Comparison of ENCODE assay signal across 9 mouse cellular contexts in genomic region chr17:33756108-33756790, GRCm38 (mm10). TPM values are rescaled to one million over a fixed set of nuclear protein-coding genes. Genes with fewer than 3 reads are reported as not detected.
A peak's percentile ranks its signal among the peaks of the same experiment; 100 is the strongest.
DNase-seq lines count a peak whose midpoint lies in the region; ATAC-seq lines count a peak whose summit lies in the region.
"Had no signal": no experiment of that assay in that cellular context is flagged by ENCODE, and none has a peak within 500 bp of the region (broad histone marks: within the 10 kb centered on the region; RNA-seq: fewer than 3 reads in every experiment).

No protein-coding gene starts in this region.

- no peaks in the 10 kb centered on the region for H3K27me3 ChIP-seq in limb, embryonic 13.5 days
- H3K27me3 ChIP-seq in limb, embryonic 10.5 days (ENCODE audit: low read depth, poor library complexity, severe bottlenecking), result no peaks in the 10 kb centered on the region
- H3K27me3 ChIP-seq: lung, embryonic 15.5 days had no signal

- H3K9ac ChIP-seq in limb, embryonic 13.5 days, result 0 out of 2 replicates have a peak overlapping the region, but pooled peaks have one; percentile 31
- H3K9ac ChIP-seq: lung, embryonic 15.5 days had no signal

- no peak for ATAC-seq in limb, embryonic 13.5 days (ENCODE audit: low FRiP score, low read depth)

- H3K36me3 ChIP-seq in limb, embryonic 13.5 days, result peaks cover 23% of the 10 kb centered on the region
- H3K36me3 ChIP-seq in limb, embryonic 10.5 days, result peaks cover 57% of the 10 kb centered on the region
- H3K36me3 ChIP-seq: lung, embryonic 15.5 days had no signal

- no peaks in the 10 kb centered on the region for H3K9me3 ChIP-seq in limb, embryonic 13.5 days
- no peaks in the 10 kb centered on the region for H3K9me3 ChIP-seq in limb, embryonic 10.5 days (replicated peaks)
- H3K9me3 ChIP-seq: lung, embryonic 15.5 days had no signal

- intact Hi-C loops in heart, postnatal 25 days (cut with DNase I), result no loop called here

- H3K4me3 ChIP-seq in limb, embryonic 13.5 days, result no peak overlapping the region
- H3K4me3 ChIP-seq in limb, embryonic 10.5 days, result no peak overlapping the region
- H3K4me3 ChIP-seq: lung, embryonic 15.5 days had no signal

- peak overlapping the region; percentile 10; the same call in 1 of the 2 replicates for H3K27ac ChIP-seq in limb, embryonic 13.5 days
- no peak overlapping the region for H3K27ac ChIP-seq in limb, embryonic 10.5 days
- H3K27ac ChIP-seq: lung, embryonic 15.5 days had no signal

- DNase-seq in cerebellum, adult 9-10 months, result peak; percentile 45
- DNase-seq in cerebellum, postnatal 4 days (ENCODE audit: low spot score in 2 of 2), result no peak
- no peak for DNase-seq in limb, embryonic 10.5 days (ENCODE audit: low spot score)
- DNase-seq in heart, postnatal 25 days (ENCODE audit: low spot score), result peak; percentile 17
- DNase-seq in lung, postnatal 4 days, result peak; percentile 40 to 63
- DNase-seq in frontal cortex, postnatal 36 days (ENCODE audit: low spot score in 2 of 2), result no peak
- no peak for DNase-seq in spleen, adult 18-20 months

- 92% methylated on average over 3 of the region's 3 CpGs for WGBS in limb, embryonic 13.5 days
- 93% methylated on average over 3 of the region's 3 CpGs for WGBS in limb, embryonic 10.5 days

- H3K4me2 ChIP-seq in limb, embryonic 13.5 days (replicated peaks), result no peak overlapping the region
- H3K4me2 ChIP-seq: lung, embryonic 15.5 days had no signal

- H3K4me1 ChIP-seq in limb, embryonic 13.5 days, result peaks cover 62% of the 10 kb centered on the region
- peaks cover 42% of the 10 kb centered on the region for H3K4me1 ChIP-seq in limb, embryonic 10.5 days

RNA-seq across cellular contexts. Expression of gene Rab11b, which starts 4.1 kb away (rescaled TPM):
- polyA plus RNA-seq in limb, embryonic 13.5 days (2015; fragmentation: Nextera tagmentation; extraction: Ambion mirVana), result 325 and 332 TPM in 2 replicates
- 325 and 350 TPM in 2 replicates for polyA plus RNA-seq in limb, embryonic 10.5 days (2016; fragmentation: Nextera tagmentation; extraction: Ambion mirVana)
- total RNA-seq in heart, postnatal 25 days (2021), result 100 to 1,000 TPM; 239 to 261 TPM

RNA-seq across cellular contexts. Expression of gene Angptl4, which starts 25.4 kb away (rescaled TPM):
- polyA plus RNA-seq in limb, embryonic 13.5 days (2015; fragmentation: Nextera tagmentation; extraction: Ambion mirVana), result 53.8 and 55.9 TPM in 2 replicates
- polyA plus RNA-seq in limb, embryonic 10.5 days (2016; fragmentation: Nextera tagmentation; extraction: Ambion mirVana), result 30.2 and 38.9 TPM in 2 replicates
- 10 to 100 TPM in 1 of 2 experiments, 1 to 10 TPM in 1; 8.4 to 21.7 TPM for total RNA-seq in heart, postnatal 25 days (2021)

RNA-seq across cellular contexts. Expression of gene March2, which starts 37.8 kb away (rescaled TPM):
- 49.3 and 50.9 TPM in 2 replicates for polyA plus RNA-seq in limb, embryonic 13.5 days (2015; fragmentation: Nextera tagmentation; extraction: Ambion mirVana)
- 30.1 and 32.5 TPM in 2 replicates for polyA plus RNA-seq in limb, embryonic 10.5 days (2016; fragmentation: Nextera tagmentation; extraction: Ambion mirVana)
- total RNA-seq in heart, postnatal 25 days (2021), result 100 to 1,000 TPM; 143 to 160 TPM

RNA-seq across cellular contexts. Expression of gene Kank3, which starts 54.1 kb away (rescaled TPM):
- polyA plus RNA-seq in limb, embryonic 13.5 days (2015; fragmentation: Nextera tagmentation; extraction: Ambion mirVana), result 27.6 and 29.1 TPM in 2 replicates
- 24.8 and 28.5 TPM in 2 replicates for polyA plus RNA-seq in limb, embryonic 10.5 days (2016; fragmentation: Nextera tagmentation; extraction: Ambion mirVana)
- 10 to 100 TPM; 55.0 to 69.3 TPM for total RNA-seq in heart, postnatal 25 days (2021)

Comparison
In these comparisons a context has a peak if more than half of its experiments do, and no peak if none do; other contexts are left out.
1. DNase-seq: peak in cerebellum, adult 9-10 months (single experiment), heart, postnatal 25 days (single experiment) and lung, postnatal 4 days (2 of 2); none in cerebellum, postnatal 4 days (0 of 2), limb, embryonic 10.5 days (single experiment), frontal cortex, postnatal 36 days (0 of 2) and spleen, adult 18-20 months (0 of 2).